In the genomic region with DNA sequence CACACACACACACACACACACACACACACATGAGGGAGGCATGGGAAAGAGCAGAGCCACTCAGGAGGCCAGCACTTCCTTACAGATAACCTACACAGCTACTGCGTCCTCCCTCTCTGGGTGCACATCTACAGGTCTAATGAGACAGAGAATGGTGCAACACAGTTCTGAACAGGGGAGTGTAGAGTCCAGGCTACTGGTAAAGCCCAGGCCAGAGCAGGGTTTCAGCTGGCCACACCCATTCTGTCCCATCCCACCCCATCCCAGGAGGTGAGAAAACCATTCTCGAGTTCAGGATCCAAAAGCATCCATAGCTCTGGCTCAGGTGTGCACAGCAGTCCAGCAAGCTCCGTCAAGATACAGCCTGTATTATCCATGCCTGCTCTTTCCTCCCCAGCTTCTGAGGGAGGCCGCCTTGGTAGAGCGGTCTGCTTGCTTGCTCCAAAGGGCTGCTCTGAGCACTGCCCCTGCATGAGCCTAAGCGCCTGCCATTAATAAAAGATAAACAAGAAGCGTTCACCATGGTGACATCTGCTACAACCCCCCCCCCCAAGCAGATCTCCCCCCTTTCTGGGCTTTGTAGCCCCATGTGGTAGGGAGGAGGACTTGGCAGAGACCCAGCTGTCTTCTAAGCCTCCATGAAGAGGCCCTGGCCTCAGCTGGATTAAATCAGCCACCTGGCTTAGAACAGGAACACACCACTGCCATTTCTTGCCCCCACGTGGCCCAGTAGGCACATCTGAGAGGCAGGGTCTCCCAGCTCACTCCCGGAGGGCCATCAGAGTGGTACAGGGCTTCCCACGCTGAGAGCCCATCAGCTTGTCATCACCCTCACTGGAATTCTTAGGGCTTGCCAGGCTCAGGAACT, we compare ENCODE assay signal across 9 mouse cellular contexts.
DNase-seq lines count a peak whose midpoint lies in the region; ATAC-seq lines count a peak whose summit lies in the region.
"Had no signal": no experiment of that assay in that cellular context is flagged by ENCODE, and none has a peak within 500 bp of the region (broad histone marks: within the 10 kb centered on the region; RNA-seq: fewer than 3 reads in every experiment).

No protein-coding gene starts in this region.

- H3K4me2 ChIP-seq in midbrain, embryonic 16.5 days (ENCODE audit: low read length), result no peak overlapping the region

- H3K9me3 ChIP-seq in midbrain, embryonic 16.5 days (replicated peaks; ENCODE audit: control insufficient read depth, low read length, poor library complexity, severe bottlenecking), result no peaks in the 10 kb centered on the region

- peaks cover 7% of the 10 kb centered on the region for H3K4me1 ChIP-seq in midbrain, embryonic 16.5 days (ENCODE audit: control insufficient read depth, insufficient read depth, low read length)
- H3K4me1 ChIP-seq: megakaryocyte, embryonic 14.5 days had no signal

- no peak overlapping the region for H3K27ac ChIP-seq in midbrain, embryonic 16.5 days (ENCODE audit: low read length)

- no peaks in the 10 kb centered on the region for H3K36me3 ChIP-seq in midbrain, embryonic 16.5 days (ENCODE audit: control insufficient read depth, insufficient read depth, low read length)

- no peak overlapping the region for H3K4me3 ChIP-seq in midbrain, embryonic 16.5 days (ENCODE audit: low read depth, low read length)
- H3K4me3 ChIP-seq: megakaryocyte, embryonic 14.5 days had no signal

- H3K9ac ChIP-seq in midbrain, embryonic 16.5 days (ENCODE audit: low read depth, low read length), result no peak overlapping the region; the same call in 1 of the 2 replicates

- ATAC-seq in midbrain, embryonic 16.5 days, result peak; percentile 83

- H3K27me3 ChIP-seq in midbrain, embryonic 16.5 days (ENCODE audit: control insufficient read depth, insufficient read depth, low read depth, low read length), result no peaks in the 10 kb centered on the region
- H3K27me3 ChIP-seq: megakaryocyte, embryonic 14.5 days had no signal

- peak; percentile 27 to 62 for DNase-seq in cerebellum, postnatal 14 days
- no peak for DNase-seq in cerebellum, adult 11-12 months
- peak; percentile 51 for DNase-seq in urinary bladder, postnatal 14 days (ENCODE audit: low spot score)
- no peak for DNase-seq in urinary bladder, postnatal 36 days (ENCODE audit: low spot score in 2 of 2)
- peak; percentile 33 to 60 for DNase-seq in layer of hippocampus, adult 18-20 months (ENCODE audit: low spot score in 2 of 2)
- DNase-seq in Muller cell, postnatal 12 days (ENCODE audit: inconsistent ontology term), result no peak
- DNase-seq in thymus, adult 18-20 months, result no peak

- WGBS in midbrain, embryonic 16.5 days, result 20% methylated on average over 10 of the region's 10 CpGs

Comparison
In these comparisons a context has a peak if more than half of its experiments do, and no peak if none do; other contexts are left out.
1. DNase-seq: peak in cerebellum, postnatal 14 days (2 of 2), urinary bladder, postnatal 14 days (single experiment) and layer of hippocampus, adult 18-20 months (2 of 2); none in cerebellum, adult 11-12 months (single experiment), urinary bladder, postnatal 36 days (0 of 2), Muller cell, postnatal 12 days (single experiment) and thymus, adult 18-20 months (0 of 2).